Mouse (Mus musculus): ENCODE data around the gene Atxn2. TPM values are rescaled to one million over a fixed set of nuclear protein-coding genes. Genes with fewer than 3 reads are reported as not detected.
A peak's percentile ranks its signal among the peaks of the same experiment; 100 is the strongest.

The Atxn2 gene
- polyA plus RNA-seq, 1 experiment from 2014 or later: 77.1 TPM

DNA sequence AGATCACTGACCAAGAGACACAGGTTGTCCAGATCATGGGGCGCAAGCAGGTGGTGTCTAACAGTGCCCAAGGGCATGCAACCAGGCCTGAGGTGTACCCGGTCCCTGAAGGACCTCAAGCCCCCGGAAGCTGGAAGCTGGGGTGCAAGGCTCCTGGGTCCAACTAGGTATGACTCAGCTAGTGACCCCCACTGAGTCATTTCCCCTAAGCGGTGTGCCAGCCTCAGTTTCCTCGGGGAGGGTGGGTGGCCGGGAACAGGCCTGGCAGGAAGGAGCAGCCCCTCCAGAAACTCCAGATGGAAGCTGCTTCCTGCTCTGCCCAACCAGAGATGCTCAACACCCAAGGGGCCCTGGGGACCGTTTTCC, 123.1 kb downstream of the Atxn2 start:
- Histone ChIP-seq H3K9ac (no peak overlapping the region), H3K4me3 (replicated peaks) (no peak overlapping the region)
- WGBS: 81% methylated on average over 7 of the region's 7 CpGs

DNA sequence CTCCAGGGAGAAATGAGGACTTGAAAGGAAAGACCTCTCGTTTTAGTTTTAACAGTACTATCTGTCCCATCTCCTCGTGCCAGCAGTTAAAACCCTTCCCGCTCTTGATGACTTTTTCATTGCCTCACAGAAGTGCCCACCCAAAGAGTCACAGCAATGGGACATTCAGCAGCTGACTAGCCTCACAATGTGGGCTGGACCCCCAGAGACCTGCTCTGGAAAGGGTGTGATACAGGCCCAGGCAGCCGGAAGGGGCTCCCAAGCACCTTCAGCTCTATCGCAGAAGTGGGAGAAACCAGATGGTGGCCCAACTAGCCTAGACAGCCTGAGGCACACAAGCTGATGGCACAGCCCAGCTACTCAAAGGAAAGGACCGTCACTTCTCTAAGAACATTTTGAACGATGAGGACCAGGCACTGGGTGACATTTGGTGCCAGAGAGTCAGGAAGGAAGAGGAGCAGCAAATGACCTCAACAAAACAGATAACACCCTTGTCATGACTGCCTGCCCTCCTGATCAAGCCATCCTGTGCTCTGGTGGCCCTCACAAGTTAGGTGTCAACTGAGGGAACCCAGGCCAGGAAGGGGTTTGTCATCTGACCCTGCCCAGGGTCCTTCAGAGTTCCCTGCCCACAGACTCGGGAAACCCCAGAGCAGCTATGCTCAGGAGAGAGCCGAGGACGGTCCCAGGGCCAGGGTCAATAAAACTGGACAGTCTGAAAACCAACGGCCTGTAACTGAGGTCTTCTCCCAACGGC, 124.0 kb downstream of the Atxn2 start:
- ATAC-seq (ENCODE audit: low FRiP score): no peak
- H3K4me3 ChIP-seq (replicated peaks): peak overlapping the region; percentile 68

More for the DNA sequence above, 123.1 kb downstream of the Atxn2 start:
- ATAC-seq (ENCODE audit: low FRiP score): no peak
- no peak overlapping the region for H3K27ac ChIP-seq
- H3K9me3 ChIP-seq: no peaks in the 10 kb centered on the region
- H3K27me3 ChIP-seq: peaks cover 72% of the 10 kb centered on the region
- H3K36me3 ChIP-seq (replicated peaks): no peaks in the 10 kb centered on the region
- H3K4me2 ChIP-seq: no peak overlapping the region
- peaks cover 66% of the 10 kb centered on the region for H3K4me1 ChIP-seq

DNA sequence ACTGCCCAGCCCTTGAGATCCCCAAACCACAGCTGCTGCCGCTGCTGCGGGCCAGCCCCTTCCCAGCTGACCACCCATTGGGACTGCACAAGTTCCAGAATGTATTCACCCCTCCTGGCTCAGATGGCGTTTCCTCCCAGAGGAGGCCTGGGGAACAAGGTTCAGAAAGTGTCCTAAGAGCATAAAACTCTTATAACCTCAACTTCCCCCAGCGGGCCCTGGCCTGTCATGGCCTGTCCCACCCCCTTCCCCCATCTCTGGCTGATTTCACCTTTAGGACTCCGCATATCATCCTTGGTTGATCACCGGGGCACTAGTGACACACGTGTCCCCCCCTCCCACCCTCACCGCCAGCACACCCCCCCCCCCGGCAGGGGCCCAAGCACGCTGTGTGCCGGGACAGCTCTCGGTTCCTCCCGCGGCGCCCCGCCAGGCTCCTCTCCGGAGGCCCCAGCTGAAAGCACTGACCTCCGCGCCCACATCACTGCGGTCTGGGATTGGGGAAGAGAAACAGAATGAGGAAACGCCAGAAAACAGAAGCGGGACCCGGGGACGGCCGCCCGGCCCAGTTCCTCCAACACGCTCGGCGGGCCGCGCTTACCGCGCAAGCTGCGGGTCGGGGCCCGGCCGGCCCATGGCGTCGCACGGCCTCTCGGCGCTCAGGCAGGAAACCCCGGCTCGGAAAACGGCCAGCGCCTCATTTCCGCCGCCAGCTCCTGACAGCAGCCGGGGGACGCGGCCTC, 125.0 kb downstream of the Atxn2 start:
- Histone ChIP-seq H3K4me1 (peaks cover 64% of the 10 kb centered on the region), H3K27me3 (peaks cover 69% of the 10 kb centered on the region)
- WGBS: under 1% methylated on average over 51 of the region's 51 CpGs

More for the DNA sequence above, 124.0 kb downstream of the Atxn2 start:
- Histone ChIP-seq H3K9me3 (no peaks in the 10 kb centered on the region), H3K27ac (no peak overlapping the region), H3K4me2 (peak overlapping the region; percentile 90), H3K27me3 (peaks cover 70% of the 10 kb centered on the region), H3K36me3 (replicated peaks) (no peaks in the 10 kb centered on the region), H3K4me1 (peaks cover 64% of the 10 kb centered on the region), H3K9ac (no peak overlapping the region)
- 49% methylated on average over 12 of the region's 12 CpGs for WGBS

DNA sequence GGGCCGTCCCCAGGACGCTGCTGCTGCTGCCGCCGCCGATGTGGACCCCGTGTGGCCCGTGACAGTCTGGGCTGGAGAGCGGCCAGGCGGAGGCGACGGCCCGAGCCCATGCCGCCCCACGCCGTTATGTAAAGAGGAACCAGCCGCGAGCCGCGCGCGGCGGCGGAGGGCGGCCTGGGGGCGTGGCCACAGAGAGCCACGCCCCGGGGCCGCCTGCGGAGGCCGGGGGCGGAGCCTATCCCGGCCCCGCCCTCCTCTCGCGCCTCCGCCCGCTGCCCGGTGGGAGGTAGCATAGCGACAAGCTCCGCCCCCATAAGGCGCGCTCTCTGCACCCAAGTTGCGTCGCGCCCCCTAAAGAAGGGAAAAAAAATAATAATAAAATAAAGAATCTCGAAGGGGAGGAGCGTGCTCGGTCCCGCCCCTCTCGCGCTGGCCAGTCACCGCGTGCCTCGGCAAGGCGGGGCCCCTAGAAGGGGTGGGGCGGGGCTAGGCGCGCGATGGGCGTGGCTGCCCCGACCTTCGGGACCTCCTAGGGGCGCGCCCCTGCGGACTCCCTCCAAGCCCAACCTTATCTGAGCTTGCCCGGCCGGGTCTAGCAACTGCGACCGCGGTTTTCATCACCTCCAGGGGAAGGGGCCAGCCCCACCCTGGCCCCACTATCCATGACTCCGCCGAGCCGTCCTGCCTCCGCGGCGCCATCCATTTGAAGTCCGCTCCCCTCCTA, 125.7 kb downstream of the Atxn2 start:
- peaks cover 73% of the 10 kb centered on the region for H3K27me3 ChIP-seq
- no peaks in the 10 kb centered on the region for H3K9me3 ChIP-seq
- peak; percentile 78 for ATAC-seq (ENCODE audit: low FRiP score)
- H3K4me1 ChIP-seq: peaks cover 64% of the 10 kb centered on the region
- WGBS: under 1% methylated on average over 65 of the region's 77 CpGs
- peak overlapping the region; percentile 90 for H3K4me2 ChIP-seq
- no peaks in the 10 kb centered on the region for H3K36me3 ChIP-seq (replicated peaks)
- H3K4me3 ChIP-seq (replicated peaks): peak overlapping the region; percentile 68
- peak overlapping the region; percentile 74 for H3K9ac ChIP-seq
- peak overlapping the region; percentile 50; the same call in 1 of the 2 replicates for H3K27ac ChIP-seq

More for the DNA sequence above, 125.0 kb downstream of the Atxn2 start:
- H3K9me3 ChIP-seq: no peaks in the 10 kb centered on the region
- H3K36me3 ChIP-seq (replicated peaks): no peaks in the 10 kb centered on the region
- peak overlapping the region; percentile 50; the same call in 1 of the 2 replicates for H3K27ac ChIP-seq
- peak overlapping the region; percentile 74 for H3K9ac ChIP-seq
- H3K4me3 ChIP-seq (replicated peaks): peak overlapping the region; percentile 68
- peak; percentile 30 for ATAC-seq (ENCODE audit: low FRiP score)
- peak overlapping the region; percentile 90 for H3K4me2 ChIP-seq

GRCm38 (mm10) chr5:121837441-121838340, 126.6 kb downstream of the Atxn2 start, which contains the start of gene Sh2b3:
Sh2b3 (minus strand) TSS chr5:121837646.
- H3K4me2 ChIP-seq: peak within 1 kb of the TSS; percentile 90
- no peak; the same call in 1 of the 2 replicates for ATAC-seq (ENCODE audit: low FRiP score)
- H3K9ac ChIP-seq: peak within 1 kb of the TSS; percentile 74
- H3K9me3 ChIP-seq: no peaks in the 10 kb centered on the region
- H3K4me3 ChIP-seq (replicated peaks): peak within 1 kb of the TSS; percentile 68
- WGBS: under 1% methylated on average over 35 of the region's 35 CpGs
- peaks cover 78% of the 10 kb centered on the region for H3K27me3 ChIP-seq
- no peaks in the 10 kb centered on the region for H3K36me3 ChIP-seq (replicated peaks)
- H3K27ac ChIP-seq: peak within 1 kb of the TSS; percentile 50; the same call in 1 of the 2 replicates
- peaks cover 68% of the 10 kb centered on the region for H3K4me1 ChIP-seq

GRCm38 (mm10) chr5:121838341-121839127, 127.4 kb downstream of the Atxn2 start:
- Histone ChIP-seq H3K36me3 (replicated peaks) (no peaks in the 10 kb centered on the region), H3K9me3 (no peaks in the 10 kb centered on the region), H3K4me2 (peak overlapping the region; percentile 90), H3K27me3 (peaks cover 84% of the 10 kb centered on the region), H3K27ac (no peak overlapping the region), H3K4me3 (replicated peaks) (peak overlapping the region; percentile 68), H3K4me1 (peaks cover 65% of the 10 kb centered on the region), H3K9ac (peak overlapping the region; percentile 42)
- ATAC-seq (ENCODE audit: low FRiP score): no peak
- WGBS: under 1% methylated on average over 46 of the region's 46 CpGs

- 30% methylated on average over 7 of the region's 7 CpGs for WGBS
- Histone ChIP-seq H3K36me3 (replicated peaks) (no peaks in the 10 kb centered on the region), H3K9me3 (no peaks in the 10 kb centered on the region), H3K27me3 (peaks cover 86% of the 10 kb centered on the region), H3K27ac (no peak overlapping the region), H3K4me1 (peaks cover 60% of the 10 kb centered on the region), H3K4me3 (replicated peaks) (peak overlapping the region; percentile 68), H3K4me2 (peak overlapping the region; percentile 90), H3K9ac (peak overlapping the region; percentile 42)
- ATAC-seq (ENCODE audit: low FRiP score): no peak
Observed at GRCm38 (mm10) chr5:121839128-121839473, 128.0 kb downstream of the Atxn2 start.

- 93% methylated on average over 9 of the region's 9 CpGs for WGBS
- Histone ChIP-seq H3K27me3 (peaks cover 86% of the 10 kb centered on the region), H3K4me1 (peaks cover 37% of the 10 kb centered on the region), H3K4me3 (replicated peaks) (no peak overlapping the region), H3K9me3 (no peaks in the 10 kb centered on the region), H3K36me3 (replicated peaks) (no peaks in the 10 kb centered on the region), H3K27ac (no peak overlapping the region), H3K4me2 (no peak overlapping the region), H3K9ac (no peak overlapping the region)
- ATAC-seq (ENCODE audit: low FRiP score): no peak
Observed at GRCm38 (mm10) chr5:121841516-121841915, 130.4 kb downstream of the Atxn2 start.

DNA sequence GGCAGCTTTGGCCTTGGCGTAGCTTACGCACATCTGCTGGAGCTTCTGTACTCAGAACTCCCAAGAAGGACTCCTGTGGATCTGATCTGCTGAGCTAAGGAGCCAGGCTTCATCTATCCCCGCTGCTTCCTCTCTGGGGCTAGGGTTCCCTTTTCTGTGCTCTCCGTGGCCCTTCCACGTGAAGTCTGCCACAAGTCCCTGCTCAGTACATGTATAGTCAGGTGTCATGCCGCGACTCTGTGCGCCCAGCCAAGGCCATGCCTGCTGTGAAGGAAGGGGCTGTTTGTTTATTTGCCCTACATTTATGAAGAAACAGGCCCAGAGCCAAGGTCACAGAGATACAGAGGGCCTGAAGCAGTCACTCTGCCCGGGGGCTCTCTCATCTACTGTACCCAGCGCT, 130.8 kb downstream of the Atxn2 start:
- peaks cover 32% of the 10 kb centered on the region for H3K4me1 ChIP-seq
- no peaks in the 10 kb centered on the region for H3K9me3 ChIP-seq
- no peak overlapping the region for H3K4me3 ChIP-seq (replicated peaks)
- peaks cover 86% of the 10 kb centered on the region for H3K27me3 ChIP-seq
- no peak for ATAC-seq (ENCODE audit: low FRiP score)
- no peaks in the 10 kb centered on the region for H3K36me3 ChIP-seq (replicated peaks)
- H3K27ac ChIP-seq: no peak overlapping the region
- H3K9ac ChIP-seq: no peak overlapping the region
- WGBS: 49% methylated on average over 10 of the region's 10 CpGs
- no peak overlapping the region; the same call in 1 of the 2 replicates for H3K4me2 ChIP-seq

- peak overlapping the region; percentile 45 for H3K4me3 ChIP-seq (replicated peaks)
- H3K9me3 ChIP-seq: no peaks in the 10 kb centered on the region
- peak; percentile 70 for ATAC-seq (ENCODE audit: low FRiP score)
- no peak overlapping the region for H3K27ac ChIP-seq
- H3K36me3 ChIP-seq (replicated peaks): no peaks in the 10 kb centered on the region
- peaks cover 26% of the 10 kb centered on the region for H3K4me1 ChIP-seq
- H3K27me3 ChIP-seq: peaks cover 78% of the 10 kb centered on the region
- peak overlapping the region; percentile 52 for H3K9ac ChIP-seq
- peak overlapping the region; percentile 84 for H3K4me2 ChIP-seq
- under 1% methylated on average over 33 of the region's 33 CpGs for WGBS
Observed at GRCm38 (mm10) chr5:121842665-121843118, 131.6 kb downstream of the Atxn2 start.

All from forebrain, embryonic 12.5 days (tissue).